ENCODE assay signal across 20 mouse cellular contexts in the genomic region with DNA sequence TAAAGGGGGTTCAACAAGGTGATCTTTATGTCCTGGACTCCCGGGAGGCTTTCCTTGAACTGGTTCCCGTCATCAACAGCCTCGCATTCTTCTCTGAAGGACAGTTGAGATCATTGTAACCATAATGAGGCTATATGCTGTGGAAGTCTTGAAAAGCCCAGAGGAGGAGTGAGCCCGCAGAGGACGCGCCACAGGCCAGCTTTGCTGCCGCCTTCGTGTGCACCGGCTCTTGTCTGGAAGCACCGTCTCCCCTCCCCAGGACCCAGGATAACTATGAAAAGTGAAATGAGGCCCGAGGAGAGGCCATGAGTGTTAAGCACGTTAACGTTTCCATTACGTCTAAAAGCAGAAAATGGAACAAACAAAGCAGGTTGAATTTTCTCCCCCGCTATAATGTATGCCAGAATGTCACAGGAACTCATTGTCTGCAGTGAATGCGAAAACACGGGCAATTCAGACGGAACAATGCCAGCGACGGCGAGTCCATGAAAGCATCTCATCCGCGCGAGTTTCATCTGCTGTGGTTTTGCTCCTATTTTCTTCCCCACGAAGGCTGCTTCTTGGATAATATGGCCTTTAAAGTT. TPM values are rescaled to one million over a fixed set of nuclear protein-coding genes. Genes with fewer than 3 reads are reported as not detected.
A peak's percentile ranks its signal among the peaks of the same experiment; 100 is the strongest.
DNase-seq lines count a peak whose midpoint lies in the region; ATAC-seq lines count a peak whose summit lies in the region.
"Had no signal": no experiment of that assay in that cellular context is flagged by ENCODE, and none has a peak within 500 bp of the region (broad histone marks: within the 10 kb centered on the region; RNA-seq: fewer than 3 reads in every experiment).

No protein-coding gene starts in this region.

- no peaks in the 10 kb centered on the region for H3K36me3 ChIP-seq in hindbrain, embryonic 12.5 days
- H3K36me3 ChIP-seq in midbrain, embryonic 13.5 days: no peaks in the 10 kb centered on the region
- H3K36me3 ChIP-seq: embryonic facial prominence, embryonic 15.5 days; heart, embryonic 15.5 days had no signal

- no peaks in the 10 kb centered on the region; the same call in 1 of the 2 replicates for H3K9me3 ChIP-seq in hindbrain, embryonic 12.5 days (replicated peaks)
- no peaks in the 10 kb centered on the region for H3K9me3 ChIP-seq in midbrain, embryonic 13.5 days
- H3K9me3 ChIP-seq: embryonic facial prominence, embryonic 15.5 days; heart, embryonic 15.5 days had no signal

- ATAC-seq in hindbrain, embryonic 12.5 days (ENCODE audit: low FRiP score): 0 out of 2 replicates have a peak, but pooled peaks have one; percentile 22
- peak; percentile 63; the same call in 1 of the 2 replicates for ATAC-seq in midbrain, embryonic 13.5 days
- no peak for ATAC-seq in activated CD4-positive, CD25-positive, alpha-beta regulatory T cell, adult 4 months
- ATAC-seq: liver, postnatal 0 days had no signal

- 37% methylated on average over 25 of the region's 25 CpGs for WGBS in hindbrain, embryonic 12.5 days
- 22% methylated on average over 25 of the region's 25 CpGs for WGBS in midbrain, embryonic 13.5 days

- peak overlapping the region; percentile 11; the same call in 1 of the 2 replicates for H3K4me3 ChIP-seq in hindbrain, embryonic 12.5 days
- no peak overlapping the region for H3K4me3 ChIP-seq in midbrain, embryonic 13.5 days (replicated peaks)
- H3K4me3 ChIP-seq: embryonic facial prominence, embryonic 15.5 days; heart, embryonic 15.5 days; left cerebral cortex, adult 2 months had no signal

- no peak overlapping the region for H3K27ac ChIP-seq in hindbrain, embryonic 12.5 days
- H3K27ac ChIP-seq in midbrain, embryonic 13.5 days: no peak overlapping the region
- H3K27ac ChIP-seq: embryonic facial prominence, embryonic 15.5 days; heart, embryonic 15.5 days; left cerebral cortex, adult 2 months had no signal

- peak overlapping the region; percentile 36 for H3K4me2 ChIP-seq in hindbrain, embryonic 12.5 days (replicated peaks)
- H3K4me2 ChIP-seq in midbrain, embryonic 13.5 days (replicated peaks): peak overlapping the region; percentile 36
- H3K4me2 ChIP-seq: embryonic facial prominence, embryonic 15.5 days; heart, embryonic 15.5 days had no signal

- no peaks in the 10 kb centered on the region for H3K4me1 ChIP-seq in hindbrain, embryonic 12.5 days
- no peaks in the 10 kb centered on the region; the same call in 1 of the 2 replicates for H3K4me1 ChIP-seq in midbrain, embryonic 13.5 days (replicated peaks)
- H3K4me1 ChIP-seq: embryonic facial prominence, embryonic 15.5 days; heart, embryonic 15.5 days had no signal

- H3K9ac ChIP-seq in hindbrain, embryonic 12.5 days: no peak overlapping the region
- no peak overlapping the region for H3K9ac ChIP-seq in midbrain, embryonic 13.5 days (replicated peaks)
- H3K9ac ChIP-seq: embryonic facial prominence, embryonic 15.5 days; heart, embryonic 15.5 days; liver, postnatal 0 days had no signal

- DNase-seq in heart, adult 11 months: peak; percentile 59
- DNase-seq in heart, adult 18-20 months: no peak
- DNase-seq in cerebellum, adult 18-20 months: no peak
- DNase-seq in cerebellum, postnatal 25 days: no peak
- DNase-seq in urinary bladder, postnatal 25 days (ENCODE audit: low spot score): no peak
- DNase-seq: adrenal gland, postnatal 36 days; liver, postnatal 0 days; lung, postnatal 36 days; thymus, postnatal 25 days had no signal

- peaks cover 3% of the 10 kb centered on the region; the same call in 1 of the 2 replicates for H3K27me3 ChIP-seq in hindbrain, embryonic 12.5 days
- H3K27me3 ChIP-seq in midbrain, embryonic 13.5 days: peaks cover 27% of the 10 kb centered on the region
- H3K27me3 ChIP-seq: CH12.LX; embryonic facial prominence, embryonic 15.5 days; heart, embryonic 15.5 days had no signal

RNA-seq across cellular contexts. Expression of a gene that starts 41.8 kb away (rescaled TPM):
- not detected for total RNA-seq in heart, adult 18-20 months (2021)
- 2.9 and 3.6 TPM in 2 replicates for polyA plus RNA-seq in hindbrain, embryonic 12.5 days (2016; fragmentation: Nextera tagmentation; extraction: Ambion mirVana)
- 8.7 and 10.5 TPM in 2 replicates for polyA plus RNA-seq in midbrain, embryonic 13.5 days (2015; fragmentation: Nextera tagmentation; extraction: Ambion mirVana)
- not detected for polyA plus RNA-seq in activated CD4-positive, CD25-positive, alpha-beta regulatory T cell, adult 4 months (2017; shearing (Covaris generic))
- total RNA-seq: adrenal gland, postnatal 36 days; CH12.LX; common myeloid progenitor, adult 5-6 weeks; monocyte, adult 5-6 weeks had no signal
- polyA plus RNA-seq: embryonic facial prominence, embryonic 15.5 days; gonadal fat pad, adult 2 months; heart, embryonic 15.5 days; kidney, embryonic 14.5 days; liver, postnatal 0 days had no signal
